Mouse (Mus musculus) limb, embryonic 14.5 days (tissue): ENCODE data around the gene Cish. TPM values are rescaled to one million over a fixed set of nuclear protein-coding genes. Genes with fewer than 3 reads are reported as not detected.
"Not testable (repeated sequence)": the region's sequence is repeated elsewhere in the genome, so short reads cannot be mapped to it uniquely, and the experiment has no call there.

Source experiments
- ATAC-seq: fragments of 200-750 bp; cut with Nextera tagmentation; 2 replicates; pipeline ENCODE4 v1.8.0; 2017; ENCODE audit warnings: low read depth, moderate number of reproducible peaks, moderate TSS enrichment; ENCODE audit not compliant: low FRiP score
- DNase-seq: peaks from one replicate; pipeline ENCODE4 v3.0.0-alpha.2; 2015; ENCODE audit warnings: low spot score
- H3K27ac ChIP-seq: fragments of 300-500 bp; sonication (generic); replicated peaks from 2 replicates; pipeline ENCODE4 v1.5.1; 2014; ENCODE audit warnings: low read depth, mild to moderate bottlenecking, low read length, moderate library complexity, mixed read lengths
- H3K27me3 ChIP-seq: fragments of 300-500 bp; sonication (generic); 2 replicates; pipeline ENCODE4 v1.6.1; 2014; ENCODE audit warnings: low read length, mixed read lengths; ENCODE audit not compliant: control insufficient read depth, insufficient read depth
- H3K36me3 ChIP-seq: fragments of 300-500 bp; sonication (generic); 2 replicates; pipeline ENCODE4 v1.6.1; 2014; ENCODE audit warnings: mild to moderate bottlenecking, low read length, moderate library complexity, mixed read lengths; ENCODE audit not compliant: control insufficient read depth, insufficient read depth
- H3K4me1 ChIP-seq: fragments of 300-500 bp; sonication (generic); 2 replicates; pipeline ENCODE4 v1.6.1; 2014; ENCODE audit warnings: antibody characterized with exemption, low read length, mixed read lengths; ENCODE audit not compliant: control insufficient read depth, insufficient read depth
- H3K4me2 ChIP-seq: fragments of 300-500 bp; sonication (generic); replicated peaks from 2 replicates; pipeline ENCODE4 v1.6.1; 2014; ENCODE audit warnings: low read depth, mild to moderate bottlenecking, low read length, moderate library complexity; ENCODE audit not compliant: severe bottlenecking
- H3K4me3 ChIP-seq: fragments of 300-500 bp; sonication (generic); replicated peaks from 2 replicates; pipeline ENCODE4 v1.5.1; 2014; ENCODE audit warnings: low read length
- H3K9ac ChIP-seq: fragments of 300-500 bp; sonication (generic); 2 replicates; pipeline ENCODE4 v1.6.1; 2014; ENCODE audit warnings: mild to moderate bottlenecking, low read depth, low read length, moderate library complexity; ENCODE audit not compliant: severe bottlenecking
- H3K9me3 ChIP-seq: fragments of 300-500 bp; sonication (generic); 2 replicates; pipeline ENCODE4 v1.6.1; 2016; ENCODE audit warnings: low read length; ENCODE audit not compliant: control insufficient read depth
- POLR2A ChIP-seq: fragments of 200-500 bp; IDR thresholded peaks from 2 replicates; pipeline ENCODE4 v1.8.0; 2012; ENCODE audit warnings: inconsistent platforms, mild to moderate bottlenecking, moderate library complexity, borderline replicate concordance; ENCODE audit not compliant: insufficient read depth, insufficient read length; ENCODE audit errors: extremely low read depth
- WGBS: fragments of 180-500 bp; shearing (Covaris S2); extraction: QIAGEN DNeasy Blood & Tissue Kit; methylation state at CpG from one replicate; pipeline ENCODE4 v1.1.7; 2014; 5-methylcytosine and 5-hydroxymethylcytosine counted together
- polyA plus RNA-seq, 2 experiments: library from polyadenylated mRNA; depleted of rRNA in 1 of 2; stranded (reverse) in 1 of 2; unstranded in 1 of 2; fragments of >200 nt; fragmentation: Nextera tagmentation in 1 of 2; extraction: Ambion mirVana in 1 of 2; gene quantifications; 2 replicates each; pipeline versions ENCODE4 v1.2.1 to v1.2.3; 2012 to 2014

The Cish gene
- polyA plus RNA-seq, 2 experiments: 5.6 to 8.4 TPM

DNA sequence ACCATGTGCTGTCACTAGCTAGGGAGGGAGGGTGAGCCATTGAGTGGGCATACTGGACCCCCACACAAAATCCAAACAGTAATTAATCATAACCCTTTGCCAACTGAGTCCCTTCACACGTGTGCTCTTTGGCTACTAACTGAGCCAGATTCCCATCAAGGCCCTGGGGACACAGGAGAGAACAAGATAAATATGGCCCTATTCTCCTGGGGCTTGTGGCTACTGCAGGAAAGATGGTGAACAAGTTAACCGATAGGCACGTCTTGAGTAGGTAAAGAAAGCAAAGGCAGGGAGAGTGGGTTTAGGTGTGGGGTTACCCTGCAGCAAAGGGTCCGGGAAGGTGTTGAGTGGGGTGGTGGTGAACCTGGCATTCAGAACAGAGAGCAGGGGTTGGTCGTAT lies 8.1 kb downstream of the Cish start:
- no peak for TF ChIP-seq POLR2A
- Histone ChIP-seq H3K27me3 (no peaks in the 10 kb centered on the region), H3K9me3 (no peaks in the 10 kb centered on the region), H3K4me1 (no peaks in the 10 kb centered on the region), H3K36me3 (peaks cover 22% of the 10 kb centered on the region), H3K4me2 (no peak overlapping the region), H3K27ac (no peak overlapping the region), H3K9ac (no peak overlapping the region), H3K4me3 (no peak overlapping the region)
- no peak for ATAC-seq
- WGBS: 78% methylated on average over 5 of the region's 5 CpGs
- no peak for DNase-seq

DNA sequence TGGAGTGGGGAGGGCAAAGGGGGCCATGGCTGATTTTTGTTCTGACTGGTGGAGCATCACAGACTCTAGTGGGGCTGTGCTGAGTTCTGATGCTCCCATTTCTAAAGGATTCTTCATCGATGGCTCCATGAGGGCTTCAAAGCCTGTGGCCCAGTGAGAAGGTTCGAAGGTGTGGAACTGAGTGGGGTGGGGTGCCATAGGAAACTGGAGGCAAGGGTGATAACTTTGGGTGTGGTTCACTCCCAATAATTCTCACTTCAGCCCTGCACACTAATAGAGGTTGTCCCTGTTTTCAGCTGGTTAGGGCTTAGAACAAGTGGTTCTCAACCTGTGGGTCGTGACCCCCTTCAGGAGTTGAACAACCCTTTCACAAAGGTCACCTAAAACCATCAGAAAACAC lies 8.6 kb downstream of the Cish start:
- no peak for TF ChIP-seq POLR2A

DNA sequence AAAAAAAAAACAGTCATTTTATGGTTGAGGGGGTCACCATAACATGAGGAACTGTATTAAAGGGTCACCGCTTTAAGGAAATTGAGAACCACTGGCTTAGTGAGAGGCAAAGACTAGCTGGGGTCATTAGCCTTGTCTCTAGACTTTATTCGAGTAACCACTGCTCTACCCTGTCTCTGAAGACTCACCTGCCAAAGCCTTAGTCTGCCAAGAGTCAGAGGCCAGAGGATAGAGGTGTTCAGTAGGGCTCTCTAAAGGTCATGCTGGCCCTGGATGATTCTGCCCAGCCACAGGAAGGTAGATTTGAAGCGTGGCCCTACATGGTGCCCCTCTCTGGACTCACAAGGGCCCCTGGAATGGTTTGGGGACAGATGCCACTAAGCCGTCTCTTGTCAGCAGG lies 9.2 kb downstream of the Cish start:
- 87% methylated on average over 4 of the region's 4 CpGs for WGBS
- no peak overlapping the region for H3K4me2 ChIP-seq
- TF ChIP-seq POLR2A: no peak
- ATAC-seq (no peak), DNase-seq (no peak)
- H3K4me1 ChIP-seq: no peaks in the 10 kb centered on the region
- no peak overlapping the region for H3K4me3 ChIP-seq
- H3K27me3 ChIP-seq: no peaks in the 10 kb centered on the region
- no peak overlapping the region for H3K27ac ChIP-seq
- no peaks in the 10 kb centered on the region for H3K9me3 ChIP-seq
- no peak overlapping the region for H3K9ac ChIP-seq
- H3K36me3 ChIP-seq: peaks cover 22% of the 10 kb centered on the region

More for the DNA sequence above, 8.6 kb downstream of the Cish start:
- no peak overlapping the region for H3K4me2 ChIP-seq
- no peak overlapping the region for H3K27ac ChIP-seq
- H3K9me3 ChIP-seq: no peaks in the 10 kb centered on the region
- no peak for DNase-seq
- peaks cover 22% of the 10 kb centered on the region for H3K36me3 ChIP-seq
- H3K4me1 ChIP-seq: no peaks in the 10 kb centered on the region
- no peak overlapping the region for H3K9ac ChIP-seq
- H3K27me3 ChIP-seq: no peaks in the 10 kb centered on the region
- no peak overlapping the region for H3K4me3 ChIP-seq
- WGBS: 91% methylated on average over 3 of the region's 3 CpGs
- ATAC-seq: no peak

DNA sequence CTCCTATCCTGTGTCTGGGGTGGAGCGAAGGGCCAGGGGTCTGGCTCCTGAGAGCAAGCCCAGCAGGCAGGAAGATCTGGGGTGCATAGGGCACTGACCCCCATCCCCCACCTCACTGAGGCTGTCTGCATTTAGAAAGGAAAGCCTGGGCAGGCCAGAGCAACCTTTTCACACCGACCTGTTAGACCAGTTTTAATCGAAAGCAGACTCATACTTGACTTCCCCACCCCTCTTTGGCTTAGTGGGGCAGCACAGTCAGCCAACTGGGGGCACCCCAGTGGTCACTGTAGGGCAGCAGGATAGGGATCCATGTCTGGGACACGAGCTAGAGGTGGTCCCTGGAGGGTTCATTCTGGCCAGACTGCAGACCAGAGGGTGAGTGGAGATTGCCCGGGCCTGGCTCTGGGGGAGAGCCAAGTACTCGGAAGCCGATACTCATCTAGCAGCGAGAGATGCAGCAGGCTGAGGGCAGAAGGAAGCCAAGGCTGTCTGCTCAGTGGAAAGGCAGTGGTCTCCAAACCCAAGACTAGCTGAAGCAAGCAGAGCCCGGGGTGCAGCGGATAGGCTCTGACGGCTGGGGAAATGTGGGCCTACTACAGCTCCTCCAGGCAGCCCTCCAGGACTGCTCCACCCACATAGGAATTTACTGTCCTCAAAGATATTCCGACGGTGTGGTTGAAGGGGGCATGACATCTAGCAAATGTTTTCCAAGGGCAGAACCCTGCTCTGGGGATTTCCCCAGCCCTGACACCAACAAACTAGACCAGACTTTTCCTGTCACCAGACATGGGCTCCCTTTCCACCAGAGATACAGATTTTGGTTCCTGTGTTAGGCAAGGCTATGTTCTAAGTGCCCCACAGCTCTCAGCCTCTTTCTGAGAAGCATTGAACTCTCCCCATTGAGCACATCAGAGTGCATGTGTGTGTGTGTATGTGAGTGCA lies 10.0 kb downstream of the Cish start:
- H3K4me3 ChIP-seq: no peak overlapping the region
- H3K4me2 ChIP-seq: no peak overlapping the region
- WGBS: 53% methylated on average over 13 of the region's 13 CpGs
- no peak for DNase-seq
- no peak overlapping the region for H3K9ac ChIP-seq
- H3K27me3 ChIP-seq: no peaks in the 10 kb centered on the region
- no peaks in the 10 kb centered on the region for H3K4me1 ChIP-seq
- no peak for ATAC-seq
- H3K36me3 ChIP-seq: peaks cover 14% of the 10 kb centered on the region
- no peaks in the 10 kb centered on the region for H3K9me3 ChIP-seq
- no peak for TF ChIP-seq POLR2A
- H3K27ac ChIP-seq: no peak overlapping the region

DNA sequence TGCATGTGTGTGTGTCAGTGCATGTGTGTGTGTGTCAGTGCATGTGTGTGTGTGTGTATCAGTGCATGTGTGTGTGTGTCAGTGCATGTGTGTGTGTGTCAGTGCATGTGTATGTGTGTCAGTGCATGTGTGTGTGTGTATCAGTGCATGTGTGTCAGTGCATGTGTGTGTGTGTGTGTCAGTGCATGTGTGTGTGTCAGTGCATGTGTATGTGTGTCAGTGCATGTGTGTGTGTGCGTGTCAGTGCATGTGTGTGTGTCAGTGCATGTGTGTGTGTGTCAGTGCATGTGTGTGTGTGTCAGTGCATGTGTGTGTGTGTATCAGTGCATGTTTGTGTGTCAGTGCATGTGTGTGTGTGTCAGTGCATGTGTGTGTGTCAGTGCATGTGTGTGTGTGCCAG lies 10.8 kb downstream of the Cish start:
- not testable (repeated sequence) for H3K9me3 ChIP-seq, DNase-seq, H3K36me3 ChIP-seq, ATAC-seq, H3K4me1 ChIP-seq, H3K4me2 ChIP-seq, H3K4me3 ChIP-seq, H3K27ac ChIP-seq, H3K9ac ChIP-seq, H3K27me3 ChIP-seq
- 89% methylated on average over 1 of the region's 1 CpGs for WGBS
